Mouse (Mus musculus): ENCODE measurements around the gene Resp18.

The Resp18 gene

DNA sequence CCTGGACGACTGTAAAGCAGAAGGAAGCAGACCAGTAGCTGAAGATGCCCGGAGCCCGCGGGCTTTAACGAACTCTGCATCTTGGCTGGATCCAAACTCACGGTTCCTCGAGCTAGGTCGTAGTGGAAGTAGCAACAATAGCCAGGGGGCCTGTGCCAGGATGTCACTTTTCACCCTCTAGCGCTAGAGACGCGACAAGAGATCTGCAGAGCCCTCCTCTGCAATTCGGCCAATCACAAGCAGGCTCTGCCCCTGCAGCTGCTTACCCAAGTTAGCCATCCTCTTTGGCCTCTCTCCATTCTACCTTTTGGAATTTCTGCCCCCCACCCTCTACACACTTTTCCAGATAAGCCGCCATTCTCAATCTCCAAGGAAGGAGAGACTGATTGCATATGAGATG, at the start of gene Resp18:
Resp18 (minus strand) TSS at position 188 of the 400 bp plus-strand sequence.
- no peak for DNase-seq (ENCODE audit: low spot score in 2 of 2)

DNA sequence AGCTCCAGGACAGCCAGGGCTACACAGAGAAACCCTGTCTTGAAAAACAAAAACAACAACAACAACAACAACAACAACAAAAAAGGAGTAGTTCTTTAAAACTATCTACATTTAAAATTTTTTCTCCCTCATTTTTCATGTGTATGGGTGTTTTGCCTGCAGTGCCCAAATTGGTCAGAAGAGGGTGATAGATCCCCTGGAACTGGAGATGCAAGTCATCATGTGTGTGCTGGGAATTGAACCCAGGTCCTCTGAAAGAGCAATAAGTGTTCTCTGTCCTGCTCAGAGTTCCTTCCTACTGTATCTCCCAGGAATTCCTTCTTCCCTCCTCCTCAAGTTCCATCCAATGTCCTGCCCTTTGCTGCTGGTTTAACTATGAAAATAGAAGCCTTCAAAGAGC, 49.2 kb upstream of the Resp18 start:
- DNase-seq (ENCODE audit: low spot score in 2 of 2) = no peak

DNA sequence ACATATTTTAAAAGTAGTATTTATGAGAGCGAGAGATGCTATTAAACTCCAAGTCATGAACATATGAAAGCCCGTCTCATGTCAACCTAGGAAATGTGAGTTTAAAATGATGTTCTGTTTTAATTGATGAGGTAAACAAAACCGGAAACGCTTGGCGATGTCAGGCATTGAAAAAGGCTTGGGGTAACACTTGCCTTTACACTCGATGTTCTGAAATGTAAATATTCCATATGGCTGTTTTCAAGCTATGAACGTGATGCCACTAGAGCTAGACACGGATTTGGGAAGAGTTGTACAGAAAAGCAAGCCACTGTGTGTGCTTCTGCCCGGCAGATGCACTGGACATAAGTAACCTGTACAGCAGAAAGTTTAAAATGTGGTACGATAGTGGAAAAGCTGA, 41.0 kb upstream of the Resp18 start:
- DNase-seq (ENCODE audit: low spot score in 2 of 2) = no peak

DNA sequence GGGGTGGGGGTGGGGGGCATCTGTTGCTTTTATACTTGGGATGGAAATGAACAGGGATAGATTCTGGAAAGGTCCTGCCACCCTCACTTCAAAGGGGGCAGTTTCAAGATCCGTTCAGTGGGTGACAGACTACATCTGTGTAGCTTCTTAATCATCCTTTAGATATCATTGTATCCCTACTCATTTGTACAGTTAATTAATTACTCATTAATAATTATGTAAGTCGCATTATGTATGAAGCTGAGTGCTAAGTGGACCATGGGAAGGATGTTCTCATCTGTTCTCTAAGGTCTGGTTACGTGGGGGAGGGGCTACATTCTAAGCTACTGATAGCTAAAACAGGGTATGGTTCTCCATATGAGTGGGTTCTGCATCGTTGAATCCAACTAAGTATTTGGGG, 40.5 kb upstream of the Resp18 start:
- no peak for DNase-seq (ENCODE audit: low spot score in 2 of 2)

DNA sequence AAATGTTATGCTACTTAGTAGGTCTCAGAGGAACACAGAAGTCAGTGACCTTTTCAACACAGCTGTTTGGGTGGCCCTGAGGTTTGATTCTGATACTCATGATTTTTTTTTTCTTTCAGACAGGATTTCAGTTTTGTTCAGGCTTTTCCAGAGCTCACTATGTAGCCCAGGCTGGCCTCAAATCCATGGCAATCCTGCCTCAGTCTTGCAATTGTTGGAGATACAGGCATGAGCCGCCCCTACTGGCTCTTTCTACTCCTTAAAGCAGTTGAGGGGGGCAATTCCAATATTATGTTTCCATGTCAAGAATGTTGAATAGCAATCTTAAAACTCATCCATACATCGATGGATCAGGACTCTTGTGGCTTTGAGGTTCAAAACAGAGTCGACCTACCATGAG, 40.1 kb upstream of the Resp18 start:
- no peak for DNase-seq (ENCODE audit: low spot score in 2 of 2)

DNA sequence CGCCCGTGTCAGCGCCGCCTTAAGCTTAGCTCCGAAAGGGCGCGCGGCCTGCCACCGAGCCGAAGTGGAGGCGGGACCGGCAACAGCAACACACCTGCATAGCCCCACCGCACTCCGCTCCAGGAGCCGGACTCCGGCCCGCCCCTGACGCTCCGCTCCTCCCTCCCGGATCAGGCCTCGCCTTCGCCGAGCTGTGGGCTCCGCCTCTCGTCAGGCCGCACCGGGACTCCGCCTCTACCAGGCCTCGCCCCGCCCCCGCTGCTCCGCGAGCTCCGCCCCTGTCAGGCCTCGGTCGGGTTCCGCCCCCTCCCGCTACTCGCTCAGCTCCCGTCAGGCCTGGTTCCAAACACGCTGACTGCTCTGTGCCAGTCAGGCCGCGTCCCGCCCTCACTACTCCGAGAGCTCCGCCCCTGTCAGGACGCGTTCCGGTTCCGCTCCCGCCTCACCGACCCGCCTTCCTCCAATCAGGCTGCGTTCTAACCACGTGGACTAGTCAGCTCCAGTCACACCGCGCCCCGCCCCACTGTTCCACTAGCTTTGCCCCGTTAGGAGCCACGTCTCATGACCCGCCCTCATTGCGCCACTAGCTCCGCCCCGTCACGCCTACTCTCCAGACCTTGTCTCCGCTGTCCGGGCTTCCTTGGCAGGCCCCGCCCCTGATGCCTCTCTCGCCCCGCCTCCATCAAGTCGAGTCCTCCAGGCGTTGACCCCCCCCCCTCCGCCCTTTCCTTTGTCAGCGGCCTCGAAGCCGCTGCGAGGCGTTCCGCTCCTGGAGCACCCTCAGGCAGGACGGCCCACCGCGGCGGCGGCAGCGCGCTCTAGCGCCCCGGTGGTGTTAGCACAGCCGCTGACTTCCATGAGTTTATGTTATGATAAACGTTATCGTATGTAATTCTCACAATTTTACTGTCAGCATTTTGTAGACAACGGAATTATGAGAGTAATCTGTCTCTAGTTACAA, 39.3 kb upstream of the Resp18 start, which contains the start of gene Dnpep:
Dnpep (minus strand) TSS at position 750 of the 961 bp plus-strand sequence.
- peak; percentile 99 to 100 for DNase-seq (ENCODE audit: low spot score in 2 of 2)

DNA sequence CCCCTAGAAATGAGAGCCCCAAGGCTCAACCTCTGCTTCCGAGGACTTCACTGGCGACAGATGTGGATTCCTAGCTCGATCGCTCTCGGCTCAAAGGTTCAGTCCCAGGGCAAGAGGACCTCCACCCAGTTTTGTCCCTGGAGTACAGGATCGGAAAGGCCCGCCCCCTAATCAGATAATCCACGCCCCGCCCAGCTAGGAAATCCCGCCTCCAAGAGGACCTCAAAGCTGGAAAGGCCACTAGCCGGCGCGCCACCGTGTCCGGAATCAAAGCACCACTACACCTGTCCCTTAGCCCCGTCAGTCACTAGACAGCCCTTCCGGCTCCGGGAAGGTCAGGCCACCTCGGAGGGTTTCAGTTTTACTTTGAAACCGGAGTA, 38.6 kb upstream of the Resp18 start:
- DNase-seq (ENCODE audit: low spot score in 2 of 2) = peak; percentile 88 to 92

DNA sequence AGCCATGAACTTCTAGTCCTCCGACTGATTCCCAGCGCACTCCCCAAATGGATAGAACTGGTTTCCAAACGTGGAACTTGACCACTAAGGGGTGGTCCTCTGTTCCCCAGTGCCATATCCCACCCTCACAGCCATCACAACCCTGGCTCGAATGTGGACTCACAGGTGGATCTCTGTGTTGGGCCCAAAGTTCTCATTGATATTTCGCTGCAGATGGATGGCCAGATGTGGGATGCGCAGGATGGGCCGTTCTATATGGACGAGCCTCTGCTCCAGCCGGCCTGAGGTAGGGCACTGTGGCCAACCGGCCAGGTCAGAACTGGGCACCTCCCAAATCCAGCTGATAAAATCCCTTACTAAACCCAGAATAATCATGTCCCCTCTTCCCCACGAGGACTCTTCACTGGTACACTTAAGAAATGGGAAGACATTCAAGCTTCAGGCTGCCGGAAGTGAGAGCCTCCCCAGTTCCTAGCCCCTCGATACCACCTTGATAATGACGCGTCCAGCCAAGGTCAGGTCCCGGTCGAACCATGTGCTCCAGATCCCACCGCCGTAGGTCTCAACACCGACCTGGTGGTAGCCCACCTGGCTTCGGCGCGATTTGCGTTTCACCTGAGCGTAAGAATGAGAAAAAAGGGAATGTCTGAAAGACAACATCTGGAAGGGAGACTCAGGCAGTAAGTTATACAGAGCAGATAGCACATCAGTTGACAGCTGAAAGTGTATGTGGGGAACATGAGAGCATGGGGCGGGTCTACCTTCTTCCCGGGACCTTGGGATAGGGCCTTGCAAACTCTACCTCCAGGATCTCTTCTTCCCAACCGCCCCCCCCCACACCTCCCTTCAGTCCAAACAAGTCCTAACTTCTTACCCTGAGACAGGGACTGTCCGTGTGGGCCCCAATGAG, 37.5 kb upstream of the Resp18 start:
- DNase-seq (ENCODE audit: low spot score in 2 of 2) = no peak

GRCm38 (mm10) chr1:75315011-75315410, 36.8 kb upstream of the Resp18 start:
- no peak for DNase-seq (ENCODE audit: low spot score in 2 of 2)

- no peak for DNase-seq (ENCODE audit: low spot score in 2 of 2)
Measured at GRCm38 (mm10) chr1:75311694-75312093, 33.5 kb upstream of the Resp18 start.

- DNase-seq (ENCODE audit: low spot score in 2 of 2) = no peak
Measured at GRCm38 (mm10) chr1:75304662-75305061, 26.4 kb upstream of the Resp18 start.

GRCm38 (mm10) chr1:75294294-75294693, 16.1 kb upstream of the Resp18 start:
- DNase-seq (ENCODE audit: low spot score in 2 of 2) = no peak

DNA sequence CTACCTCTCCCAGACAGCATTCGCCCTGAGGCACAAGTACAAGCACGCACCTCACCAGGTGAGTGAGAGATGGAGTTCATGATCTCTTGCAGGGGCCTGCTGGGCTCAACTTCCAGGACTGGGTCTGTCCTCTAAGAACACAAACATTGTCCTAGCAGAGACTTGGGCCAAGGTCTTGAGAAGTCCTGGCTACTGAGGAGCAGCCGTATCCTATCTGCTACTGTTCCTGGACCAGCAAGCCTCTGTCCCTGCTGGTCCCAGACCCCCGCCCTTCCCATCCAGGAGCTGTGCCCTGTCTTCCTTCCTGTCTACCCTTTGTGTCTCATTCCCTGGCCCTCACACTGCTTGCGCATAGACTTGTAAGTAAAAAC, 15.1 kb upstream of the Resp18 start:
- DNase-seq (ENCODE audit: low spot score in 2 of 2) = no peak

DNA sequence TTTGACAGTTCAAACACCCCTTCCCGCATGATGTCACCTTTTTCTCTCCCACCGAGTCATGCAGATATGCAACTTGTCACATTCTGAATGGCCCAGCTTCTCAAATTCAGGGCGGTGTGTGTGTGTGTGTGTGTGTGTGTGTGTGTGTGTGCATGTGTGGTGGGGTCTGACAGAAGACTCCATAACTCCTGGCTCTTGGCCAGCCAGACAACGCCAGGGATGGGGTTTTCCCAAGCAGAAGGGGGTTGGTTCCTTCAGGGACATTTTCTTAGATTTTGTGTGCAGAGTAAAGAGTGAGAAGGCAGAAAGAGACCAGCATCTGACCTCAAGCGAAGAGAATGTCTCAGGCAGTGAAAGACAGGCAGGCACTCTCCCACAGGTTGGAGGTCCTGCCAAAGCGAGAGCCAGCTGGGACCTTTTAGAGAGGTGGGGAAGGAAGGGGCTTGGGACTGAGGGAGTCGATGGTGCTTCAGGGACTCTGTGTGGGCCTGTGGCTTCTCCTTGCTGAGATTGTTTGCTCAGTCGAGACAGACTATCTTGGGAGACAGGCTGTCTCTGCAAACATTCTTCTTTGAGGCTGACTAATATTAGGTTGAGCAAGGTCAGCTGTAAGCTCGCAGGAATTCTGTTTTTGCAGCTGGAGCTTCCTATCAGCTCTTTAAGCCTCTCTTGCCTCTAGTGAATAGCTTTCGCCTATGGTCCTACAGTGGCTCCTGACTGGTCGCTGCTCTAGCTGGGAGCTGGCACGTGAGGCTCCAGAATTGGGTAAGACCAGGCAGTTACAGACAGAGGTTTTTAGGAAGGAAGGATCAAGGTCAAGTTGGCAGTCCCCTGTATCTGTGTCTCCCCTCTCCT, 14.5 kb upstream of the Resp18 start:
- DNase-seq (ENCODE audit: low spot score in 2 of 2) = no peak

GRCm38 (mm10) chr1:75291321-75291720, 13.1 kb upstream of the Resp18 start:
- no peak for DNase-seq (ENCODE audit: low spot score in 2 of 2)

GRCm38 (mm10) chr1:75290582-75290981, 12.4 kb upstream of the Resp18 start:
- no peak for DNase-seq (ENCODE audit: low spot score in 2 of 2)

- DNase-seq (ENCODE audit: low spot score in 2 of 2) = no peak
Measured at GRCm38 (mm10) chr1:75289888-75290431, 11.7 kb upstream of the Resp18 start.

DNA sequence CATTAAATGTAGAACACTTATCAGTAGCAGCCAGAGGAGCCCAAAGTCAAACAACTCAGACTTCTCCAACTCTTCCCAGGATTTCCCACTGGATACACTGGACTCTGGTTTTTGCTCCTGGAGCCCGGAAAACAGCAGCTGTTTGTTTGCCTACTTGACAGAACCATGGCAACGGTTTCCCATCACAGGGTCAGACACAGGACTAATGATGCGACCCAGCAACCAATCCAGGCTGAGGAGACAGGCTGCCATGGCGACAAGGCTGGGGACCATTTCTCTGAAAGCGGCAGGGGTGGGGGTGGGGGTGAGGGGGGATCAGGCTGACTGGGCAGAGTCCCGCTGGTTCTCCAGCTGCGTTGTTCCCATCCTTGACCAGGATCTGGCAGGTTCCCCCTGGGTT, 11.2 kb upstream of the Resp18 start:
- DNase-seq (ENCODE audit: low spot score in 2 of 2) = no peak

- no peak for DNase-seq (ENCODE audit: low spot score in 2 of 2)
Measured at GRCm38 (mm10) chr1:75284911-75285310, 6.7 kb upstream of the Resp18 start.

- DNase-seq (ENCODE audit: low spot score in 2 of 2) = no peak
Measured at GRCm38 (mm10) chr1:75283017-75283416, 4.8 kb upstream of the Resp18 start.
